8 mouse cellular contexts compared by ENCODE assay signal in the genomic region with DNA sequence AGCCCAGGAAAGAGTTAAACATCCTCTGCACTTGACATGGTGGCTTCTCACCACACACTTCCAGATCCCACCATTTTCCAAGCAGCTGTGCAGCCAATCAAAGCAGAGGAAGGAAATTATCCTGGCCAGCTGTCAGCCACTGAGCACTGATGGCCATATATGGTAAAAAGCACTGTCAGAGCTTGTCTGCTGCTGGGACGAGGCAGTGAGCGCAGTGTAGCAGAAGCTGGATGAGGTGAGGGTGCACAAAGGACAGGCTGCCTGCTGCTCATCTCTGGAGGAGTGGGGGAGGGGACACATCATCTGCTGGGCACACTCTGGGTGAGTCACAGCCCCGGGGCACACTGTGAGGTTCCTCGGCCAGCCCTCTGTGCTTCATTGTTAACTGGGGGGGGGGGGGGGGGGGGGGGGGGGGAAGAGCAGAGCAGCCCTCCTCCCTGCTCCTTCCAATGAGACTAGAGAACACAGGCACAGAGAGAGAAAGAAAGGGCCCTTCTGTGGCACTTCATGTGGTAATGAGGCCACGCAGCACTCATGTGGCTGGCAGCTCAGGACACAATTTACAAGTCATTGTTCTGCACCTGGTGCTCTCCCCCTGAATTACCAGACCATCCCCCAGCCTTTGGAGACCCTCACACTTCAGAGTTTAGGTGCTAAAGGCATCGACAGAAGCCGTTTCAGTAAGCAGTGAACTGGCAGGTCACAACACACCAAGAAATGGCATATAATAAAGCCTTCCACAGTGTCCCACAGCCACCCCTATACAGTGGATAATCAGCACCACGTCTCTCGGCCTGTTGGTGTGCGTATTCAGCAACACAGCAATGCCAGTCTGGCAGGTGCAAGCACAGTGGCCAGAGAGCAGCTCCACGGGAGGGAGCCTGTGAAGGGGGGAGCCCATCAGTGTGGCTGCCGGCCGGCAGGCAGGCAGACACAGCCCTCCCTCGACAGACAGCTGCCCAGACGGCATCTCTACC. TPM values are rescaled to one million over a fixed set of nuclear protein-coding genes. Genes with fewer than 3 reads are reported as not detected.
DNase-seq lines count a peak whose midpoint lies in the region; ATAC-seq and TF ChIP-seq lines count a peak whose summit lies in the region.

No protein-coding gene starts in this region.

- no peaks in the 10 kb centered on the region for H3K27me3 ChIP-seq in embryonic facial prominence, embryonic 12.5 days
- no peaks in the 10 kb centered on the region for H3K27me3 ChIP-seq in heart, embryonic 12.5 days (replicated peaks)
- H3K27me3 ChIP-seq in kidney, embryonic 16.5 days (ENCODE audit: insufficient read depth, low read length): no peaks in the 10 kb centered on the region
- H3K27me3 ChIP-seq in liver, embryonic 11.5 days (replicated peaks; ENCODE audit: control insufficient read depth, insufficient read depth, low read length): no peaks in the 10 kb centered on the region
- no peaks in the 10 kb centered on the region for H3K27me3 ChIP-seq in stomach, postnatal 0 days (ENCODE audit: control insufficient read depth, insufficient read depth, low read length)

- peak overlapping the region; percentile 39 for H3K4me2 ChIP-seq in embryonic facial prominence, embryonic 12.5 days (replicated peaks)
- H3K4me2 ChIP-seq in heart, embryonic 12.5 days: peak overlapping the region; percentile 62
- H3K4me2 ChIP-seq in kidney, embryonic 16.5 days (replicated peaks; ENCODE audit: low read depth, low read length): peak overlapping the region; percentile 24
- peak overlapping the region; percentile 33 for H3K4me2 ChIP-seq in liver, embryonic 11.5 days
- peak overlapping the region; percentile 29; the same call in 1 of the 2 replicates for H3K4me2 ChIP-seq in stomach, postnatal 0 days (replicated peaks; ENCODE audit: low read depth)

- peak overlapping the region; percentile 92 for H3K27ac ChIP-seq in embryonic facial prominence, embryonic 12.5 days
- H3K27ac ChIP-seq in heart, embryonic 12.5 days (ENCODE audit: poor library complexity, severe bottlenecking): peak overlapping the region; percentile 88
- peak overlapping the region; percentile 89 for H3K27ac ChIP-seq in kidney, embryonic 16.5 days (ENCODE audit: low read length)
- peak overlapping the region; percentile 63; the same call in 1 of the 2 replicates for H3K27ac ChIP-seq in liver, embryonic 11.5 days (ENCODE audit: low read depth, low read length)
- H3K27ac ChIP-seq in stomach, postnatal 0 days (replicated peaks): peak overlapping the region; percentile 87

- 5% methylated on average over 13 of the region's 15 CpGs for WGBS in embryonic facial prominence, embryonic 12.5 days
- 10% methylated on average over 14 of the region's 15 CpGs for WGBS in heart, embryonic 12.5 days
- 8% methylated on average over 13 of the region's 15 CpGs for WGBS in kidney, embryonic 16.5 days
- 27% methylated on average over 14 of the region's 15 CpGs for WGBS in liver, embryonic 11.5 days
- 24% methylated on average over 13 of the region's 15 CpGs for WGBS in stomach, postnatal 0 days

- H3K36me3 ChIP-seq in embryonic facial prominence, embryonic 12.5 days: peaks cover 14% of the 10 kb centered on the region; the same call in 1 of the 2 replicates
- peaks cover 29% of the 10 kb centered on the region for H3K36me3 ChIP-seq in heart, embryonic 12.5 days
- H3K36me3 ChIP-seq in kidney, embryonic 16.5 days (ENCODE audit: insufficient read depth, low read length): peaks cover 13% of the 10 kb centered on the region
- peaks cover 17% of the 10 kb centered on the region; the same call in 1 of the 2 replicates for H3K36me3 ChIP-seq in liver, embryonic 11.5 days (ENCODE audit: control insufficient read depth, insufficient read depth, low read length)
- no peaks in the 10 kb centered on the region for H3K36me3 ChIP-seq in stomach, postnatal 0 days (ENCODE audit: control insufficient read depth, insufficient read depth, low read length)

- ATAC-seq in embryonic facial prominence, embryonic 12.5 days (ENCODE audit: insufficient number of reproducible peaks, insufficient read depth, low FRiP score, low TSS enrichment): peak; percentile 87
- peak; percentile 79 for ATAC-seq in heart, embryonic 12.5 days (ENCODE audit: insufficient number of reproducible peaks, low FRiP score)
- ATAC-seq in kidney, embryonic 16.5 days (ENCODE audit: low FRiP score, low TSS enrichment): peak; percentile 89
- peak; percentile 66 for ATAC-seq in liver, embryonic 11.5 days (replicated peaks; ENCODE audit: low FRiP score)
- peak; percentile 81 for ATAC-seq in stomach, postnatal 0 days (ENCODE audit: low FRiP score, low TSS enrichment)

- TF ChIP-seq EP300 in stomach, postnatal 0 days (optimal IDR thresholded peaks at IDR 0.05): no peak

- peak overlapping the region; percentile 28 for H3K9ac ChIP-seq in embryonic facial prominence, embryonic 12.5 days
- H3K9ac ChIP-seq in heart, embryonic 12.5 days: peak overlapping the region; percentile 70
- peak overlapping the region; percentile 53 for H3K9ac ChIP-seq in kidney, embryonic 16.5 days (replicated peaks; ENCODE audit: low read length)
- peak overlapping the region; percentile 39 for H3K9ac ChIP-seq in liver, embryonic 11.5 days (ENCODE audit: low read depth, low read length)
- H3K9ac ChIP-seq in stomach, postnatal 0 days (ENCODE audit: low read length): peak overlapping the region; percentile 57; the same call in 1 of the 2 replicates

- no peak for TF ChIP-seq CTCF in stomach, postnatal 0 days (IDR thresholded peaks at IDR 0.05; ENCODE audit: low read depth)

- no peaks in the 10 kb centered on the region for H3K9me3 ChIP-seq in embryonic facial prominence, embryonic 12.5 days
- H3K9me3 ChIP-seq in heart, embryonic 12.5 days (replicated peaks): no peaks in the 10 kb centered on the region
- no peaks in the 10 kb centered on the region for H3K9me3 ChIP-seq in kidney, embryonic 16.5 days (ENCODE audit: low read length)
- H3K9me3 ChIP-seq in liver, embryonic 11.5 days (ENCODE audit: control insufficient read depth, low read length): no peaks in the 10 kb centered on the region
- H3K9me3 ChIP-seq in stomach, postnatal 0 days (ENCODE audit: control insufficient read depth, low read length): no peaks in the 10 kb centered on the region

- H3K4me1 ChIP-seq in embryonic facial prominence, embryonic 12.5 days: peaks cover 55% of the 10 kb centered on the region
- H3K4me1 ChIP-seq in heart, embryonic 12.5 days (replicated peaks): peaks cover 89% of the 10 kb centered on the region
- peaks cover 65% of the 10 kb centered on the region for H3K4me1 ChIP-seq in kidney, embryonic 16.5 days (ENCODE audit: insufficient read depth, low read length)
- H3K4me1 ChIP-seq in liver, embryonic 11.5 days (replicated peaks; ENCODE audit: control insufficient read depth, insufficient read depth, low read length): peaks cover 52% of the 10 kb centered on the region
- peaks cover 14% of the 10 kb centered on the region for H3K4me1 ChIP-seq in stomach, postnatal 0 days (replicated peaks; ENCODE audit: control insufficient read depth, insufficient read depth)

- peak overlapping the region; percentile 7; the same call in 1 of the 2 replicates for H3K4me3 ChIP-seq in embryonic facial prominence, embryonic 12.5 days
- peak overlapping the region; percentile 22 for H3K4me3 ChIP-seq in heart, embryonic 12.5 days
- 0 out of 2 replicates have a peak overlapping the region, but pooled peaks have one; percentile 7 for H3K4me3 ChIP-seq in kidney, embryonic 16.5 days (ENCODE audit: low read length)
- 0 out of 2 replicates have a peak overlapping the region, but pooled peaks have one; percentile 6 for H3K4me3 ChIP-seq in liver, embryonic 11.5 days (ENCODE audit: low read depth, low read length)
- H3K4me3 ChIP-seq in stomach, postnatal 0 days (ENCODE audit: low read depth, low read length): no peak overlapping the region

- peak; percentile 87 for DNase-seq in 416B (ENCODE audit: low read depth)
- DNase-seq in adrenal gland, adult (ENCODE audit: inconsistent age in 2 of 2, low spot score in 1 of 2): peak; percentile 88 to 92
- no peak for DNase-seq in liver, embryonic 11.5 days (ENCODE audit: low spot score)
- DNase-seq in monocyte, adult 2 months (ENCODE audit: low read depth in 1 of 2, low spot score in 2 of 2): peak; percentile 28 to 52
- peak; percentile 61 for DNase-seq in stomach, postnatal 0 days (ENCODE audit: low spot score)

RNA-seq across cellular contexts. Expression of a gene that starts 35.3 kb away (rescaled TPM):
- 123 and 127 TPM in 2 replicates for polyA plus RNA-seq in embryonic facial prominence, embryonic 12.5 days (2016; fragmentation: Nextera tagmentation; extraction: Ambion mirVana)
- 137 and 141 TPM in 2 replicates for polyA plus RNA-seq in heart, embryonic 12.5 days (2016; fragmentation: Nextera tagmentation; extraction: Ambion mirVana)
- 122 and 126 TPM in 2 replicates for polyA plus RNA-seq in kidney, embryonic 16.5 days (2015; fragmentation: Nextera tagmentation; extraction: Ambion mirVana)
- polyA plus RNA-seq in liver, embryonic 11.5 days (2014; fragmentation: Nextera tagmentation; extraction: Ambion mirVana): 122 and 137 TPM in 2 replicates
- polyA plus RNA-seq in stomach, postnatal 0 days (2015; fragmentation: Nextera tagmentation; extraction: Ambion mirVana): 91.6 and 93.6 TPM in 2 replicates

RNA-seq across cellular contexts. Expression of a gene that starts 40.8 kb away (rescaled TPM):
- polyA plus RNA-seq in embryonic facial prominence, embryonic 12.5 days (2016; fragmentation: Nextera tagmentation; extraction: Ambion mirVana): 1.5 and 1.9 TPM in 2 replicates
- polyA plus RNA-seq in heart, embryonic 12.5 days (2016; fragmentation: Nextera tagmentation; extraction: Ambion mirVana): 0.51 and 0.72 TPM in 2 replicates
- polyA plus RNA-seq in kidney, embryonic 16.5 days (2015; fragmentation: Nextera tagmentation; extraction: Ambion mirVana): 2.4 TPM in 2 replicates
- 17.1 and 17.8 TPM in 2 replicates for polyA plus RNA-seq in liver, embryonic 11.5 days (2014; fragmentation: Nextera tagmentation; extraction: Ambion mirVana)
- polyA plus RNA-seq in stomach, postnatal 0 days (2015; fragmentation: Nextera tagmentation; extraction: Ambion mirVana): 2.0 and 2.6 TPM in 2 replicates
